Mouse (Mus musculus) MEL (cell line): ENCODE measurements at regions not wholly inside any gene's neighbourhood (a gene's known extent, or its start where the extent isn't known, plus 50 kb on each side); places are given as distances from the start of the nearest gene placed in this dataset.

Source experiments
- BHLHE40 ChIP-seq: IDR thresholded peaks from 2 replicates; pipeline ENCODE4 v1.6.1; 2012; ENCODE audit warnings: low read depth, mild to moderate bottlenecking, inconsistent platforms, low read length, improper control_type of control experiment, borderline replicate concordance
- EP300 ChIP-seq, 2 experiments: IDR thresholded peaks; 2 replicates each; pipeline ENCODE4 v1.6.1; 2011; ENCODE audit warnings: improper control_type of control experiment in 2 of 2, low read length in 2 of 2, low read depth in 1 of 2, mild to moderate bottlenecking in 1 of 2
- GABPA ChIP-seq: IDR thresholded peaks from 2 replicates; pipeline ENCODE4 v1.6.1; 2012; ENCODE audit warnings: low read depth, mild to moderate bottlenecking, inconsistent platforms, low read length, improper control_type of control experiment, moderate library complexity
- MXI1 ChIP-seq: IDR thresholded peaks from 2 replicates; pipeline ENCODE4 v1.6.1; 2011; ENCODE audit warnings: mild to moderate bottlenecking, low read depth, low read length, improper control_type of control experiment
- MYC ChIP-seq: IDR thresholded peaks from 2 replicates; pipeline ENCODE4 v1.6.1; 2011; ENCODE audit warnings: low read depth, mild to moderate bottlenecking, low read length, improper control_type of control experiment, moderate library complexity
- POLR2AphosphoS5 ChIP-seq: IDR thresholded peaks from 2 replicates; pipeline ENCODE4 v1.6.1; 2012; ENCODE audit warnings: low read depth, borderline replicate concordance, mild to moderate bottlenecking, inconsistent platforms, low read length, moderate library complexity, mixed read lengths
- RAD21 ChIP-seq: IDR thresholded peaks from 2 replicates; pipeline ENCODE4 v1.6.1; 2011; ENCODE audit warnings: mild to moderate bottlenecking, low read depth, low read length, improper control_type of control experiment
- TBP ChIP-seq: IDR thresholded peaks from 2 replicates; pipeline ENCODE4 v1.8.0; 2011; ENCODE audit warnings: low read depth, low read length, improper control_type of control experiment
- USF2 ChIP-seq, 2 experiments: IDR thresholded peaks; 2 replicates each; pipeline ENCODE4 v1.6.1; 2011 to 2012; ENCODE audit warnings: improper control_type of control experiment in 2 of 2, low read length in 2 of 2, borderline replicate concordance in 1 of 2, inconsistent platforms in 1 of 2, low read depth in 1 of 2, mild to moderate bottlenecking in 1 of 2; ENCODE audit not compliant: insufficient read depth in 1 of 2
- ZKSCAN1 ChIP-seq: IDR thresholded peaks from 2 replicates; pipeline ENCODE4 v1.6.1; 2012; ENCODE audit warnings: low read depth, mild to moderate bottlenecking, inconsistent platforms, low read length, improper control_type of control experiment, moderate library complexity

- TF ChIP-seq TBP (no peak), MYC (no peak), ZKSCAN1 (no peak), EP300 (IDR thresholded peaks at IDR 0.05; ENCODE audit: low read depth in 1 of 2, low read length in 2 of 2) (no peak), MXI1 (no peak), GABPA (no peak), RAD21 (no peak), USF2 (IDR thresholded peaks at IDR 0.05; ENCODE audit: borderline replicate concordance in 1 of 2, insufficient read depth in 1 of 2, low read depth in 1 of 2, low read length in 2 of 2) (no peak), BHLHE40 (no peak), POLR2AphosphoS5 (no peak)
These were observed 287.0 kb upstream of the Rps6ka3 start for GRCm38 (mm10) chrX:158923081-158923561.
